Mouse (Mus musculus) macrophage (primary cell): ENCODE measurements at regions not wholly inside any gene's neighbourhood (a gene's known extent, or its start where the extent isn't known, plus 50 kb on each side); places are given as distances from the start of the nearest gene placed in this dataset.

ENCODE experiments used
- H3K27ac ChIP-seq: fragments of 350-480 bp; formaldehyde crosslinking; 2 replicates; pipeline ENCODE4 v1.9.0; 2021
- H3K36me3 ChIP-seq: fragments of 350-480 bp; formaldehyde crosslinking; 2 replicates; pipeline ENCODE4 v1.9.0; 2021; ENCODE audit errors: inconsistent target
- H3K4me3 ChIP-seq: fragments of 350-480 bp; formaldehyde crosslinking; 2 replicates; pipeline ENCODE4 v1.9.0; 2021; ENCODE audit errors: inconsistent target
- H3K79me2 ChIP-seq: fragments of 350-480 bp; formaldehyde crosslinking; 2 replicates; pipeline ENCODE4 v1.9.0; 2021; ENCODE audit errors: inconsistent target
- WGBS: methylation state at CpG from one replicate; pipeline ENCODE4 v1.1.7; 2026; ENCODE audit warnings: inconsistent platforms; ENCODE audit not compliant: missing documents; 5-methylcytosine and 5-hydroxymethylcytosine counted together

DNA sequence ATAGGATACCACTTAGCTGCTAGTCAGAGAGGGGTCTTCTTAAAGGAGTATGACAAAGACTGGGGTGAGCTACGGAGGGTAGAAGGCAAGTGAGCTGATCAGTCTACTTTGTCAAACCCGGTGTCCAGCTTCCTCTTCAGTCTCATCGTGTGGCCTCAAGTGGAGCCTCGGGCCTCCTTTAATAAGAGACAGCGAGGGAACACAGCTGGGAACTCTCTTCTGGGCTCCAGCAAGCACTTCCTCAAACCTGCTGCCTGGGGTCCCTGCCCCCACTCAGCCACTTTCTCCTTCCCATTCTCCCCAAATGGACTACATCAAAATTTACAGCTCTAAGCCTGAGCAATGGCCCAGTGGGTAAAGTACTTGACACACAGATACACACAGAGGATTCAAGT is 96.0 kb upstream of the Hs6st1 start:
- no peak overlapping the region for H3K4me3 ChIP-seq
- H3K79me2 ChIP-seq, result no peaks in the 10 kb centered on the region
- no peaks in the 10 kb centered on the region for H3K36me3 ChIP-seq
- WGBS, result 15% methylated on average over 5 of the region's 5 CpGs
- no peak overlapping the region for H3K27ac ChIP-seq

DNA sequence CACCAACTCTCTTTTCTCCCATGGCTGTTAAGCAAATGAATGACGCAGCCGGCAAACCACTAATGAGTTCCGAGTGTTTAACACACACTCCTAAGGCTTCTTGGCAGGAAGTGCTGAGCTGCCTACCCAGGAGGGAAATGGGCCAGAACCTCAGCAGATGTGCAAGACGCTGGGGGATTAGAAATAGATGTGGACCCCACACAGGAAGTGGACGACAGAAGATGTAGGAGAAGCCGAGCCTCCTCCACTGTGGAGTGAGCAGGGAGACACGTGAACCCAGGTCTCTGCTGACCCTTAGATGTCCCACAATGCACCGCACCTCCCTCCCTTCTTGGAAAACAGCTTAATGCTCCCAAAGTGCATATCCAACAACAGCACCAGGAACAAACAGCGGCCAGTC is 94.8 kb upstream of the Hs6st1 start:
- Histone ChIP-seq H3K4me3 (no peak overlapping the region), H3K27ac (no peak overlapping the region), H3K36me3 (no peaks in the 10 kb centered on the region), H3K79me2 (no peaks in the 10 kb centered on the region)
- 33% methylated on average over 9 of the region's 9 CpGs for WGBS

- Histone ChIP-seq H3K27ac (no peak overlapping the region), H3K4me3 (no peak overlapping the region), H3K79me2 (no peaks in the 10 kb centered on the region), H3K36me3 (no peaks in the 10 kb centered on the region)
- 30% methylated on average over 3 of the region's 3 CpGs for WGBS
Observed at GRCm38 (mm10) chr1:35975611-35976208, 92.5 kb upstream of the Hs6st1 start.

- Histone ChIP-seq H3K79me2 (no peaks in the 10 kb centered on the region), H3K4me3 (no peak overlapping the region), H3K27ac (no peak overlapping the region), H3K36me3 (no peaks in the 10 kb centered on the region)
- WGBS, result 15% methylated on average over 2 of the region's 2 CpGs
Observed at GRCm38 (mm10) chr1:35976528-35976927, 91.7 kb upstream of the Hs6st1 start.

GRCm38 (mm10) chr1:35978116-35978515 is 90.1 kb upstream of the Hs6st1 start:
- Histone ChIP-seq H3K27ac (no peak overlapping the region), H3K4me3 (no peak overlapping the region), H3K79me2 (no peaks in the 10 kb centered on the region), H3K36me3 (no peaks in the 10 kb centered on the region)
- 76% methylated on average over 1 of the region's 1 CpGs for WGBS

DNA sequence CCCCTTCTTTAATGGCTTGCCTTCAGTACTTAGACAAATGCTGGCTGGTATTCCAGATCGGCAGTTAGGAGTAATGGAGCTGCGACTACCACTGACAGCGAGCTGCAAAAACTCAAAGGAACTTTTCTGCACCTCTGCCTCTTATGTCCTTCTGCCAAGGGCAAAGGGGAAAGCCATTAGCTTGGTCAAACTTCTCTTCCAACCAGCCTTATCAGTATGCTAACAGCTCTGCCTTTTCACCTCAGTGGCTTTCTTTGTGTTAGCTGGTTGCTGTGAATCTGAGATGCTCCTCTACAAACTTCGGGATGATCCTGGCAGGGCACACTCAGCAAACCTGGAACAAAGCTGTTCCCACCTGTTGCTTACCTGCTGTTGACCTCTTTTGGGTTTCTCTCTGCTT is 89.4 kb upstream of the Hs6st1 start:
- no peaks in the 10 kb centered on the region for H3K36me3 ChIP-seq
- no peaks in the 10 kb centered on the region for H3K79me2 ChIP-seq
- 91% methylated on average over 4 of the region's 4 CpGs for WGBS
- H3K4me3 ChIP-seq, result no peak overlapping the region
- H3K27ac ChIP-seq, result no peak overlapping the region

GRCm38 (mm10) chr1:35981226-35981625 is 87.0 kb upstream of the Hs6st1 start:
- Histone ChIP-seq H3K27ac (no peak overlapping the region), H3K4me3 (no peak overlapping the region), H3K36me3 (no peaks in the 10 kb centered on the region), H3K79me2 (no peaks in the 10 kb centered on the region)
- 91% methylated on average over 4 of the region's 4 CpGs for WGBS

DNA sequence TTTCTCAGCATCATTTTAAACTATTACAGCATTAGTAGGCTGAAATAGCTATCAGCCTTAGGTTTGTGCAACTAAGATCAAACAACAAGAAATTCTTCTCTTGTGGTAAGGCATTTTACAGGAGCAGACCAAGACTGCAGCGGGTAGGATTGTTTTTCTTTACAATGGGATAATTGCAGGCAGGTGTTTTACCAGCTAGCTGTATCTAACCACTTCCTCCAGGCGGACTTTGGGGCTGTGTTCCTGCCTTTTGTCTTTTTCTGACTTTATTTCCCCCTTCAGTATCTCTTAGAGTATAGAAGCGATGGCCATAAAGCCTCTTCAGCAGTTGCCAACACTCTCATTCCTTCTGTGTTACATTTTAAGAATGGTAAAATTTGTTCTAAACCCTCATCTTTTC is 84.8 kb upstream of the Hs6st1 start:
- WGBS, result 69% methylated on average over 3 of the region's 3 CpGs
- Histone ChIP-seq H3K27ac (no peak overlapping the region), H3K79me2 (no peaks in the 10 kb centered on the region), H3K36me3 (no peaks in the 10 kb centered on the region), H3K4me3 (no peak overlapping the region)

DNA sequence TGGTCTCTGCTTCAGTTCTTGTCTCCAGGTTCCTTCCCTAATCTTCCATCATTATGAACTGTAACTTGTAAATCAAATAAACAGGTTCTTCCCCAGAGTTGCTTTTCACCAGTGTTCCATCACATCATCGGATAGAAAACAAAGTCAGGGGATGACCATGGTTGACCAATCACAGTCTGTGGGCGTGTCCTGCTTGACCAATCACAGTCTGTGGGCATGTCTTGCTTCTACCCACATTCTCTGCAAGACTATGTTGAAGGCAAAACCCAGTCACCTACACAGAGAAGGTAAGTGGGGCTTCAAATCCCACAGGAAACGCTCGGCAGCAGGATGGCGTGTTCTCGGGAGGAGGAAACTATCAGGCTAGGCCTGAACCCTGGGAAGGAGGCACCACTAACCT is 82.9 kb upstream of the Hs6st1 start:
- Histone ChIP-seq H3K4me3 (no peak overlapping the region), H3K79me2 (no peaks in the 10 kb centered on the region), H3K36me3 (no peaks in the 10 kb centered on the region), H3K27ac (no peak overlapping the region)
- 91% methylated on average over 6 of the region's 6 CpGs for WGBS

DNA sequence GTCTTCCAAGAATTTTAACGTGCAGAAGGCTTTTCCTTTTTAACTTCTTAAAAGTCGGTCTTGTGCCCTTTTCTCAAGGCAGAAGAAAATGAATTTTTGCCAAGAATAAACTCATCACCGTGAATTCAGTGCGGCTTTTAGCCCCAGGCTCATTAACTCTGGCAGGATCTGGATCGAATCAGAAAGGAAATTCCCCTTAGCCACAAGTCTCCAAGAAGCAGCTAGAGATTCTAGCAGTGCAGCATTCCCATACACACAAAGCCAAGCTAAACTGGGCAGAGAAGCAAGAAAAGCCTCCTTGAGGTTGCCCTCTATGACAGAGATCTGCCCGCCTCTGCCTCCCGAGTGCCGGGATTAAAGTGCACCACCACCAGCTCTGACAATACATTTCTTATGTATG is 81.5 kb upstream of the Hs6st1 start:
- 92% methylated on average over 8 of the region's 8 CpGs for WGBS

DNA sequence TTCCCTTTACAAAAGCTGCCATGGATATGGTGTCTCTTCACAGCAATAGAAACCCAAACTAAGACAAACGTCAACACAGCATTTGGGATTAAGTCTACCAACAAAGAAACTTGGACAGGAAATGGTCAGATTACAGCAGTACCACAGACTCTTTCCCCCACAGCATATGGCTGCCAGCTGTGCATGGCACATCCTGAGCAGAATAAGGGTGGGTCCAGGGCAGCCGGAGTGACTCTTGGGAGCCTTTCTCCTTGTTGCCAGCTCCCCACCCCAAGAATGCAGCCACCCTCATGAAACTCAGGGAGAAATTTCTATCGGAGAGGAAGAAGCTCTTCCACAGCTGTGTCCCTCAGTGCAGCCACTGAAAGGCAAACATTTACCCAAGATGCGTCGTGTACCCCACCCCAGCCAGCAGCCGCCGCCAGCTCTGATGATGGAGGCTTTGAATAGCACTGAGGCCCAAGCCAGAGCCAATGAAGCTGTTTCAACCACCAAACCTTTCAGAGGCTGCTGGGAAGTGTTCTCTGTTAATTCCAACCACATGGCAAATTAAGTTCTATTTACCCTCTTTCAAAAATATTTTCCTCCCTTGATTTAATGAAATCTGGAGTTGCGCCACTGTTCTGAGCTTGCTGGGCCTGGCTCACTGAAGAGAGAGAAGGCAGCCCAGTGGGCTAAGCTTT is 75.8 kb upstream of the Hs6st1 start:
- Histone ChIP-seq H3K79me2 (no peaks in the 10 kb centered on the region), H3K27ac (no peak overlapping the region), H3K36me3 (no peaks in the 10 kb centered on the region), H3K4me3 (no peak overlapping the region)
- 98% methylated on average over 8 of the region's 8 CpGs for WGBS

More for the DNA sequence above, 81.5 kb upstream of the Hs6st1 start:
- no peak overlapping the region for H3K27ac ChIP-seq
- H3K4me3 ChIP-seq, result no peak overlapping the region
- no peaks in the 10 kb centered on the region for H3K79me2 ChIP-seq
- H3K36me3 ChIP-seq, result no peaks in the 10 kb centered on the region

DNA sequence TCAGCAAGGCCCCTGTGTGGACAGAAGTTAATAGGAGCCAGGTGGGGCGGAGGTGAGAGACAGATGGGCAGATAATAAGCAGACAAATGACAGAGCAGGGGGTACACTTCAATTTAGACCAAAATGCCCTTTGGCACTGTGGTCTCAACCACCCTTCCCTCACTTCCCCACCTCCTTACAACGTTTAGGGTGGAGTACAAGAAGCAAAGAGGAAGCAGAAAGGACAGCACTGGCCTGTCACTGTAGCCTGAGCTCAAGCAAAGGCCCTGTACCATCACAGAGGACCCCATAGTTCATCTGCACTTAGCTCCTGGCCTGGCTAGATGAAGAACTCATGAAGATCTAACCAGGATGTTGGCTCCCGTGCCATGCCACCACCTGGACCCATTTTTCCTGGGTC is 75.3 kb upstream of the Hs6st1 start:
- H3K79me2 ChIP-seq, result no peaks in the 10 kb centered on the region
- H3K27ac ChIP-seq, result no peak overlapping the region
- WGBS, result 67% methylated on average over 3 of the region's 3 CpGs
- H3K36me3 ChIP-seq, result no peaks in the 10 kb centered on the region
- no peak overlapping the region for H3K4me3 ChIP-seq

DNA sequence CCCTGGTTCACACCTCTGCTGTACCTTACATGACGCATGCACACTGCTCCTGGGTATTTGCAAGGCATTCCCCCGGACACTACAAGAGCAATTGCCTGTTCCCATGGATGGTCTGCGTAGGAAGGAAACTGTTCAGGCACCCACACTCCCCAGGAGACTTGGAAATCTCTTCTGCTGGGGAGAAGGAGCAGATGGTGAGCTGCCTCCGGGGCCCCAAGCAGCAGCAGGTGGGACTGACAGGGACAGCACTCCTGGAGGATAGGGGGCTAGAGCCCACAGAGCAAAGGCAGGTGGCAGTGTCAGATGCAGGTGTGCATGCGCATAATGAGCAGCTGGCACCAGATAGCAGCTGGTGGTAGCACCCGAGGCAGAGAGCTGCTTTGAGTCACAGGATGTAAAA is 72.5 kb upstream of the Hs6st1 start:
- Histone ChIP-seq H3K27ac (peak overlapping the region; percentile 4; the same call in 1 of the 2 replicates), H3K79me2 (no peaks in the 10 kb centered on the region), H3K4me3 (no peak overlapping the region), H3K36me3 (no peaks in the 10 kb centered on the region)
- 93% methylated on average over 6 of the region's 6 CpGs for whole genome bisulfite sequencing

DNA sequence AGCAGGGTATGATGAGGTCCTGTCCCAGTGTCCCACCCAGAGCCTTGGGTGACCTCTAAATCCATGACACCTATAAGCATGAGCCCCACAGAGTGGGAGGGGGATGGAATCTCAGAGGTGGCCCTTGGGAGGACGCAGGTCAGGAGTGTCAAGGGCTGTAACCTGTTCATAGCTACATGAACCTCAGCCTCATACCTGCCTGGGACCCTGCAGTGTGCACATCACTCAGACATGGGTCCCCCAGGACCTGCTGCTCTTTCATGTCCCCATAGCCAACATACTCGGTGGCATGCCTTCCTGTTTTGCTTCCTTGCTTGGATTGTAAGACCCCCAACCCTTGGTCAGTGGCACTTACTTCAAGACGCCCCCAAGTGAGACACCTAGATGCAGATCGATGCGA is 66.9 kb upstream of the Hs6st1 start:
- no peak overlapping the region for H3K4me3 ChIP-seq
- no peaks in the 10 kb centered on the region for H3K36me3 ChIP-seq
- no peaks in the 10 kb centered on the region for H3K79me2 ChIP-seq
- WGBS, result 97% methylated on average over 5 of the region's 5 CpGs
- H3K27ac ChIP-seq, result no peak overlapping the region

DNA sequence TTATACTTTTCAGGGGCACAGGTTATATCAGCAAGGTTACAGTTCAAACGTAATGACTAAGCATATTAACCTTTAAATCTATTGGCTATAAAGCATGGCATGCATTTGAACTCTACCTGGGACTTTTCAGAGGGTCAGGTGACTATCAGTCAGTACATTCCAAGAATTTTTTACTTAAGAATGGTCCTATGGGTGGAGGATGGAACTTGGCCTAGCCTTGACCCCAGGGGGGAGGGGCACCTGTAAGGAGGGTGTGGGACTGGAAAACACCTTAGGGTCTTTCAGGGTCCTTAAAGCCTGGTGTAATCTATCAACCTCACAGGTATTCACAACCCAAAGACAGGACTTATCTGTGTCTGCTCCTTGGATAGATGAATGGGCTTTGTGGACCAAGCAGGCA is 66.4 kb upstream of the Hs6st1 start:
- no peak overlapping the region for H3K27ac ChIP-seq
- H3K79me2 ChIP-seq, result no peaks in the 10 kb centered on the region
- 86% methylated on average over 1 of the region's 1 CpGs for WGBS
- H3K36me3 ChIP-seq, result no peaks in the 10 kb centered on the region
- no peak overlapping the region for H3K4me3 ChIP-seq

- no peak overlapping the region for H3K4me3 ChIP-seq
- no peak overlapping the region for H3K27ac ChIP-seq
- H3K79me2 ChIP-seq, result no peaks in the 10 kb centered on the region
- WGBS, result 76% methylated on average over 9 of the region's 9 CpGs
- no peaks in the 10 kb centered on the region for H3K36me3 ChIP-seq
Observed at GRCm38 (mm10) chr1:36003592-36003991, 64.6 kb upstream of the Hs6st1 start.
